Mouse (Mus musculus) liver, postnatal 0 days (tissue): ENCODE measurements around the gene Tsc22d4.

Source experiments
- CTCF ChIP-seq: sonication (generic); IDR thresholded peaks from 2 replicates; pipeline ENCODE4 v1.5.1; 2016; ENCODE audit warnings: antibody characterized with exemption, low read depth
- EP300 ChIP-seq: IDR thresholded peaks from 2 replicates; pipeline ENCODE4 v1.6.1; 2016; ENCODE audit warnings: antibody characterized with exemption, low read depth, mild to moderate bottlenecking

DNA sequence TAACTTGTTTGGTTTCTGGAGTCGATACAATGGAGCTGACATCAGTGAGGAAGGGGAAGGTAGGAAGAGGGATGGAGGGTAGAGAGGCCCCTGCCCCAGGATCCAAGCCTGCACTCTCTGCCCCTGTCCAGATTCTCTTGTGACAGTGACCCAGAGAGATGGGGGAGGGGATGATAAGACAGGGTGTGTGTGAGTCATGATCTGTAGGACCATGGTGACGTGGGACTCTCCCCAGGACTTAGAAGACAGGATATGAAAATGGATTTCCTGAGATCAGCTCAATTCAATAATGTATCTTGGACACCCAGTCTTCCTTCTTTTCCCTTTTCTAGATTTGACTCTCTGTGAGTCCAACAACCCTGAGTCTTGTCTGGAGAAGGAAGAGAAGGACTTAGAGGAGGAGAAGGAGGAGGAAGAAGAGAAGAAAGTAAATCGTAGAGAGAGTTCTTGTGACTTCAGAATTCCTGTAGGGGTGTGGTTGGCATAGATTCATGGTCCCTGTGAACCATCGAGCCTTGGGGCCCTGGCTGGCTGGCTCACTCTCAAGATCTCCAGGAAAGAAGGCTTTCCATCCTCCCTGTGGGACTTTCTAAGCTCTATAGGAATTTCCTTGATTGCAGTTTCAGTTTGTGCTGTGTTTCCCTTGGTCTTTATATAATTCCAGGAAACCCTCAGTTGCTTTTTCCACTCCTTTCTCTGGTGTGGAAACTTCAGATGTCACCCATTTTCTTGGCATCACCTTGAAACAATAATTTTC, 72.1 kb downstream of the Tsc22d4 start:
- no peak for TF ChIP-seq CTCF
- TF ChIP-seq EP300, result no peak
